Mouse (Mus musculus) E14TG2a.4 (cell line): ENCODE results near the gene Gm4491.

Experiments used
- CTCF ChIP-seq: conservative IDR thresholded peaks from 2 replicates; pipeline ENCODE4 v1.5.1; 2014; ENCODE audit warnings: low read length
- NANOG ChIP-seq: IDR thresholded peaks from 2 replicates; pipeline ENCODE4 v1.6.1; 2014; ENCODE audit warnings: borderline replicate concordance, low read length, mixed read lengths
- POU5F1 ChIP-seq: IDR thresholded peaks from 2 replicates; pipeline ENCODE4 v1.6.1; 2014; ENCODE audit warnings: low read length, borderline replicate concordance

GRCm38 (mm10) chr14:57135265-57135664 is 19.6 kb upstream of the Gm4491 start:
- TF ChIP-seq CTCF (no peak), NANOG (no peak), POU5F1 (no peak)
